Mouse (Mus musculus) cerebellum, adult 9-11 months (tissue): Measurements from ENCODE around the gene Thsd7a.

Experiments
- DNase-seq: peaks from one replicate; pipeline ENCODE4 v3.0.0; 2022

Gene Thsd7a

DNA sequence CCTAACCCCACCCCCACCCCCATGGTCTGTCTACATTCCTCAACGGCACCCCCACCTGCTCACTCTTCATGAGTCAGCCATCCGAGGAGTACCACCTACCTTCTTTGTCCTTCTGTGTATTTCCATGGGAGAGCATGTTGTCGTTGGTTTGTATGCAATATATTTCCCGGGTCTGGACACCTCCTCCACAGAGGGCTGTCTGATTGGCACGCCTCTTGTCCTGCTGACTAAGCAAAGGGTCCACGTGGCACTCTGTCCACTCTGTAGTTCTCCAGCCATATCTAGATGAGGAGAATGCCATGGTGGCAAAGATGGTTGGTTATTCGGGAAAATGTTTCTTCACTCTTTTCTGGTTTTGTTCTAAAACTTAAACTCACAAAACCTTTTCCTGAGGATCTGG is 248.3 kb downstream of the Thsd7a start:
- DNase-seq: no peak

DNA sequence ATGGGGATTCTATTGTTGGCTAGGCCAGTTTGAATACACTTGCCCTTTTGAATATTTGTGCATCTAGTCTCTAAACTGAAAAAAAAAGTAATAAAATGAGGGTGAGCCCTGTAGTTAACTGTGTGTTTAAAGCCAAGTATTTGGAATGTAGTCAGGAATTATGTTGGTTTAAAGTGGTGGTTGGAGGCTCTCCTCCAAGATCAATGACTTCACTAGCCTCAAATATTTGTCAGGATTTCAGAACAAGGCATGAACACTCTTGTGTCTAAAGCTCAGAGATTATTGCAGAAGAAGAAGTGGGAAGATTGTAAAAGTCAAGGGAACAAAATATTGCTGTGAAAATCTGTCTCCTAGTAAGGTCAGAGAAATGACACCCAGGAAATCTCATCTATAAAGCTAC is 249.3 kb downstream of the Thsd7a start:
- DNase-seq: no peak

GRCm38 (mm10) chr6:12493571-12493970 is 255.6 kb downstream of the Thsd7a start:
- no peak for DNase-seq

DNA sequence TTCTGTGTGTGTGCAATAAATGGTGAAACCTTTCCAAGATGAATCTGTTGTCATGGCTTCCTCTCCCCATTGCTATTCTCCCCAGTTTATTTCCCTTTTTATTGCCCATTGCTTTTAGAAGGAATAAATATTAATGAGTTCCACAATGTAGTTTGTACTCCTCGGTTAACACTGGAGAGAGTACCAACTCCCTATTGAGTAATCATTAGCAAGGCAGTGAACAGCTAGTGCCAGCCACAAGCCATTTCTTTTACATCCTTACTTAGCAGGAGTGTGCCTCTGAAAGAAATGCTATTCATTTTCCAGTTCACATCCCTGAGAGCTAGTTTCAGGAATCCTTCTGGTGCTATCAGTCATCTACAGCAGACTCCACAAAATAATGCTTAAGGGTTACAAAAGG is 260.3 kb downstream of the Thsd7a start:
- no peak for DNase-seq

DNA sequence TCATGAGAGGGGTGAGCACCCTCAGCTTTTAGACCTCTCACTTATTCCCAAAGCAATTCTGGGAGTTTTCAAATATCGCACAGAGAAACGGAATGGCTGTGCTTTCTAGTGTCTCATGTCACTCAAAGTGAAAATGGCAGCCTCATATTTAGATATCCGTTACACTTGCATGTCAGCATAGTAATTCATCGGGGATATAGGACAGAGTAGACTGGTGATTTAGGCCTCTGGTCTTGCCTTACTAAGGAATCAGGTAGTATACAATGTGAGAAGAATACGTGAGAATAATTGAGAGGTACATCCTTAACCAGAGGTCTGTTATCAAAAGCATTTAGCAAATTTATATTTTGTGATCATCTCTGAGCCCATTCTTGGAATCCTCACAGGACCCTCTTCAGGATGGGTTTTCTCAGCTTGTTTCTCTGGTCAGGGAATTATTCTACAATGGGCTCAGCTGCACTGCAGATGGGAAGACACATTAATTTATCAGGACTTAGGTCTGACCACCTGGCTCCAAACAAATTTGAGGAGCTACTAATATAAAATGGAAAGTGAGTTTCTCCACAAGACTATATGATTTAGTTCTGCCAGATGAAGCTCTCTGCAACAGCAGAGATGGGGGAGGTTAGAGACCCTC is 267.6 kb downstream of the Thsd7a start:
- DNase-seq: no peak

DNA sequence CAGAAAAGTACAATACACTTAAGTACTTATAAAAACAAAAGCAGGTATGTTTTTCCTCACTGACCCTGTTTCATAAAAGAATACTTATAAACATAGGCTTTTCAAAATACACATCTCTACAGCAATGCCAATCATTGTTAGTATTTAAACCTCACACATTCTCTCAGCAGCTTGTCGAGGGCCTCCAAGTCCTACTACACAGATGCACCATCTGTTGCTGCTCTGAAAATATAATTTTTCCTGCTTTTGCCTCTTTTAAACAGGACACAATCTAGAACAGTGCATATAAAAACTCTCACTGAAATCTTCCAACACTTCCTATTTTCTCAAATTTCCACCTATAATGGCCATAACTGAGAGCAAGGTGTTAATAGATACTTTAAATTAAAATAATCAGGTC is 270.9 kb downstream of the Thsd7a start:
- no peak for DNase-seq

- DNase-seq: no peak
These were observed 278.3 kb downstream of the Thsd7a start for GRCm38 (mm10) chr6:12470935-12471334.

DNA sequence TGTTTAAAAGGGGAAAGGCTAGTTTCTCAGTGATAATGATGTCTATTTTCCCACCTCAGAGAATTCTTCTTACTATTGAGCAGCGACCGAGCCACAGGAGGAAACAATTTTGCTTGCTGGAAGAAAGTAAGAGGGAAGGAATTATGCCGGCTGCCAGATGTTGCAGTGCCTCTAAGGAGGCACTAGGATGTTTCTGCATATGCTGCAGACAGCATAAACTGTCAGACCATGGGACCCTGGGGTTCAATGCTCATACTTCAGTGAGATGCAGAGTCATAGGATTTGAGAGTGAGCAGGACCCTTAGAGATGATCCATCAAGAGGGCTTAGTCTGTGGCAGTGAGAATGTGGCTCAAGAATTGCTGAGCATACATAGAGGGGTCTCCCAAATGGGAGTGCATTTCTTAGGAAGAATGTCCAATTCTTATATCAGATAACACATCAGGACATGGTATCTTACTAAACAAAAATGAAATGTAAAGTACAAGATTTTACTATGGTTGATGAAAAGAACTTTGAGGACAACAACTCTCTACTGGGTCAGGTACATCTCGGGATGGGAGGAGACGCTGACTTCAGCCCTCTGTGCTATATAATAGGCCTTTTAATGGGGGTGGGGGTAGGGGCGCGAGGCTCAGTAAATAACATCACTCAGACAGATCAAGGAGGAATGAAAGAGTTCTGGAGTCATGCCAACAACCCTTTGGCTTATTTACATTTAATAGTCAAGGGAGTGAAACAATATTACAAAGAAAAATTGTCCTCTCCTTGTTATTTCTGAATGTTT is 281.7 kb downstream of the Thsd7a start:
- no peak for DNase-seq

DNA sequence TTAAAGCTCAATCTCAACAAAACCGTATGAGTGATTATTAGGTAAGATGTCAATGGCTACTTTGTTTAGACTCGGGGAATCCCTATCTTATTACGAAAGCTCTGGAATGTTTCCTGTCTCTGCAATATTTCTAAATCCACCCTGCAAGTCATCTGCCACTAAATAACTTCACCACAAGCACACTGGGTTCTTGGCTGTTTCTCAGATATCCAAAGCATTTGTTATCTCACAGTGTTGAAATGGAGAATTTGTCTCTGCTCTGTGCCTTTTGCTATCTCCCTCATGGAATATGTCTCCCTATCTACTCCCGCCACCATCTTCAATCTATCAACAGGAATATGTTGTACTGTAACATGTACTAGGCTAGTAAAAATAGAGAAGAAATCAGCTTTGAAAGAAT is 290.4 kb downstream of the Thsd7a start:
- no peak for DNase-seq

- no peak for DNase-seq
These were observed 291.8 kb downstream of the Thsd7a start for GRCm38 (mm10) chr6:12457451-12457850.

GRCm38 (mm10) chr6:12454876-12455485 is 294.2 kb downstream of the Thsd7a start:
- no peak for DNase-seq

- DNase-seq: no peak
These were observed 295.1 kb downstream of the Thsd7a start for GRCm38 (mm10) chr6:12454132-12454531.

DNA sequence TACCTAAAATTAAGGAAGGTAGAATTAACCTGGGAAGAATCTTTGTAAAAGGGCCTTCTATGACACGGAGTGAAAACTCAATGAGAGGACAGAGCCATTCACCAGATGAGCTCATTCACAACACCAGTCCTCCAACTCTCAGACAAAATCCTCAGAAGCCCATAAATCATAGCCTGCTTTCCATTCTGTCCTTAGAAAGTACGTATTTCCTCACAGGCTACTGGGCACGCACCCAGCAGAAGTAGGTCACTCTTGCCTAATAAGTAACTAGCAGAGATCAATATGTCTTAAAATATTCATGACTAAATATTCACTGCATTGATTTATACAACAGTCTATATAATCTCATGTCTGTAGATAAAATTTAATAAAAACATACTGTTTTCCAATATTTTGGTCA is 300.4 kb downstream of the Thsd7a start:
- DNase-seq: no peak

DNA sequence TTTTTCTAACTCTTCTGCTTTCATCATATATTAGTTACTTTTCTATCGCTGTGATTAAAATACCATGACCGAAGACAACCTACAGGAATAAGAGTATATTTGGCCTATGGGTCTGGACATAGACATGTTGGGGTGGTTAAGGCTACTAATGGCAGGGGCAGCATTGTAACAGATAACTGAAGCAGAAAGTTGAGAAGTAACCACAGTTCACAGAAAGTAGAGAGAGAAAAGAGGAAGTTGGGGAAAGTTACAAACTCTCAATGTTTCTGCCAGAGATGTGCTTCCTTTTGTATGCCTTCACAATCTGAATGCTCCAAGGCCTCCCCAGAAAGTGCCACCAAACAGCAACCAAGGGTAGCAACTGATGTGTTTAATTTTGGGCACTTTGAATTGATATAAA is 303.7 kb downstream of the Thsd7a start:
- no peak for DNase-seq

DNA sequence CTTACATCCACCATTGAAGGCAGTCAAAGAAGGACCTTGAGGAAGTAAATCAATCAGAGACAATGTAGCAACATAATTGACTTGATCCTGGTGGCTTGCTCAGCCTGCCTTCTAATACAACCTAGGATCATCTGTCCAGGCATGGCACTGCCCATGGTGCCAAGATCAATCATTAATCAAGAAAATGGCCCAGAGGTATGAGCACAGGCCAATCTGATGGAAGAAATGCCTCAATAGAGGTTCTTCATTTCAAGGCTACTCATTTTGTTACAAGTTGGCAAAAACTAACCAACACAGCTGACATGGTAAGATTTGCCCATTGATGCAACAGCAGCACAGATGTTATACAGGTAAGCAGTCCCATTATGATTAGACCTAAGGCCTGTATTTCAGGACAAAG is 309.6 kb downstream of the Thsd7a start:
- DNase-seq: no peak

DNA sequence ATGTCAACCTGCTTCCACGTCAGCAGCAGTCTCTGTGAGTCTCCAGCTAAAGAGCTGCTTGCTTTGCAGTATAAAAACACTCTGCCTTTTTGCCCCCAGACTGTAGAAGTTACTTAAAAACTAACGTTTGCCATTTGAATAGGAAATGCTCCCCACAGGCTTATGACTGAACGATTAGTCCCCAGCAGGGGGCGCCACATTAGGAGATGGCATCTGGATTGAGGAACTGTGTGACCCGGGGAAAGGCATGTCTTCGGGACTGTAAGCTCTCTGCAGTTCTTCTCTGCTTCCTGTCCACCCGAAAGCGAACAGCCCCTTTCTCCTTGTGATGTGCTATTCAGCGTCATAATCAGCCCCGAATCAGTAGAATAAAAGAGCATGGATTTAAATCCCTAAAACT is 330.1 kb downstream of the Thsd7a start:
- no peak for DNase-seq

- DNase-seq: no peak
These were observed 332.2 kb downstream of the Thsd7a start for GRCm38 (mm10) chr6:12416976-12417375.

DNA sequence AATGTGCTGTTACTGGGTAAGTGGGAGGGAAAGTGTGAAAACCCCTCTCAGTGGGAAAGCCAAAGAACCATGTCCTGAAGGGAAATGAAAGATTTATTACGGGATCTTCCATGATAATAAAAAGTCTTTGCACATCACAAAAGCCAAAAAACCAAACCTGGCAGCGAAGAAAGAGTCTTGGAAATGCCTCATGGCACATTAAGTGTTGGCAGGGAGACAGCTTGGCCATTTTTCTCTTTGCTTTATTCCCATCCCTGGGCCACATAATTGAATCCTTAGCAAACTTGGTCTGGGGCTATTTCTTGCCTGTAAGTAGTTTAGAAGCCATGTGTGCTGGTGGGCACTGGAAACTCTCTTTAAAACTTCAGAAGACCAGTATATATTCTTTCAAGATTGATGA is 344.8 kb downstream of the Thsd7a start:
- no peak for DNase-seq

- no peak for DNase-seq
These were observed 346.2 kb downstream of the Thsd7a start for GRCm38 (mm10) chr6:12402996-12403395.

DNA sequence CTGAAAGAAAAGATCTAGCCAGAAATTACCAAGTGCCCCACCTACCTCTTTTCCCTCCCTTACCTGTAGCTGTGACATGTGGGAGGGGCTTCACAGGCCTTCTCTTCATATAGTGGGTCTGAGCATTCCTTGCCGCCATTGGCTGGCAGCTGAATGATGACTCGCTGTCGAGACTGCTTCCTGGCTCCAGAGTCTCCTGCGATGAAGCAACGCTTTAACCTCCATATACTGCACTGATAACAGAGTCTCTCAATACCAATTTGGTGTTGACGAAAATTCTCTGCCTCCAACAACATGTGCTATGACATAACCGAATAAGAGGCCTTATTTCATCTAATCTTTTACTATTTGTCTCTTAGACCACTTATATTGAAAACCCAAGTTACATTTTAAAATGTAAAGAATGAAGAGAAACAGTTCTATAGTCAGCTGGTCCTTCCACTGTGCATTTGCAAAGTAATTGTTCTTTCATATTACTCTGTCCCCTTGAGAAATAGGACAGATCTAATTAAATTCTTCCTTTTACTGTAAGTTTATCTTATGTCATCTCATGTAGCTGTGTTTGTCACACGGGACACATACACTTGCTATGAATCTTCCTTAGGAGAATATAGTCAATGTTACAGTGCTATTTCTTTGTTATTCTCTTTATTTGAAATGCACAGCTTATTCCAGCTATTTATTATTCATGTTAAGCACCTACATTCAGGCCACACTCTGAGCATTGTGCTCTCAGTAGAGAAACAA is 351.3 kb downstream of the Thsd7a start:
- no peak for DNase-seq

GRCm38 (mm10) chr6:12393574-12394380 is 355.4 kb downstream of the Thsd7a start:
- DNase-seq: no peak

GRCm38 (mm10) chr6:12386731-12387130 is 362.5 kb downstream of the Thsd7a start:
- DNase-seq: no peak

GRCm38 (mm10) chr6:12385591-12385990 is 363.6 kb downstream of the Thsd7a start:
- no peak for DNase-seq
